Mouse (Mus musculus) gastrocnemius, postnatal 14 days (tissue): ENCODE results near the gene Anpep. TPM values are rescaled to one million over a fixed set of nuclear protein-coding genes. Genes with fewer than 3 reads are reported as not detected.

Source experiments
- DNase-seq: peaks from one replicate; pipeline ENCODE4 v3.0.0; 2021; ENCODE audit warnings: mixed read lengths
- intact Hi-C: fragments of 180-260 bp; cut with DNase I; formaldehyde crosslinking; loops from one replicate; pipeline ENCODE4 v1.15.1; 2025; ENCODE audit warnings: low total_unique reads
- total RNA-seq, 2 experiments: library from RNA; stranded (reverse); gene quantifications; 2 replicates each; pipeline ENCODE4 v1.2.3; 2021

Anpep gene
- total RNA-seq, 2 experiments from 2014 or later: 9.8 to 14.8 TPM

DNA sequence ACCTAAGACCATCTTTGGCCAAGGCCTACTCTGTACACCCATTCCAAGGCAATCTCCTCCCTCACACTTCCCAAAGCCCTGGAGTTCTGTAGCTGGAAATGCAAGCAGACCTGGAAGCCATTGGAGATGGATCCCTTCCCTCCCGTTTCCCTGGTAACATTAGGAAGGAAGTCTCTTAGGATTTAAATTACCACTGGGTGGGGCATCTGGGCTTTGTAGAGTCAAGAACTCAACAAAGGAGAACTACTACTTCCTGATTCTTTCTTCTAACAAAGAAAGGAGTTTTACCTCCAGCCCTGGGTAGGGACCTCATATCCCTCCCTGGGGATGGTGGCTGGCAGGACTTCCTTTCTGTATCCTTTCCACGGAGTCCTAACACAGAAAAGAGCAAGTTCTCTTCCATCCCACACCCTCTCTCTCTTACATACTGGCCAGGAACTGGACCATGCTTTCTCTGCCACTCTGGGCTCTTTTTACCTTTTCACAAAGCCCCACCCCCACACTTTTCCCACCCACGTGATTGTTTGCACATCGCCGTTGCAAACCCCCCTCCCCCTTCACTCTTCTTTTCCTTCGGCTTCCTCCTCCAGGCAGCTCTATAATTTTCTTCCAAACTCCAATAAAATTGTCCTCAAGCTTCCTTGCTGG lies 8.3 kb upstream of the Anpep start:
- intact Hi-C loops: no loop called here
- DNase-seq: no peak

- DNase-seq: no peak
- intact Hi-C loops: no loop called here
Observed at GRCm38 (mm10) chr7:79868475-79868874, 7.6 kb upstream of the Anpep start.

DNA sequence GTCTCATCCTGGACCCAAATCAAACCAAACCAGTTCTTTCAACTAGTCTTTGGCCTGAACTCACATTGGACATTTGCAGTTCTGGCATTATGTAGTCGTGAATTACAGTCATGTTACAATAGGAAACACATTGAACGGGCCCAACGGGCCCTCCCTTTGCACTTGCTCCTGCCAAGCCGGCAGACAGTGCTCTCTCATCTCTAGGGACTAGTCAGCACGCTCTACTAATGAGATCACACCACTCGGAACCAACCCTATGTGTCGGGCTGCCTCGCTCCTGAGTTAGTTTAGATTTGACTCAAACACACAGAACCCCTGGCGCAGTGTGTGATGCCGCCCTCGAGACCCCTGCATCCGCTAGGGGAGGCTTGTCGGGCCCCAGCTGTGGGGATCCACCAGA lies 7.0 kb upstream of the Anpep start:
- intact Hi-C loops: no loop called here
- peak; percentile 49 for DNase-seq

DNA sequence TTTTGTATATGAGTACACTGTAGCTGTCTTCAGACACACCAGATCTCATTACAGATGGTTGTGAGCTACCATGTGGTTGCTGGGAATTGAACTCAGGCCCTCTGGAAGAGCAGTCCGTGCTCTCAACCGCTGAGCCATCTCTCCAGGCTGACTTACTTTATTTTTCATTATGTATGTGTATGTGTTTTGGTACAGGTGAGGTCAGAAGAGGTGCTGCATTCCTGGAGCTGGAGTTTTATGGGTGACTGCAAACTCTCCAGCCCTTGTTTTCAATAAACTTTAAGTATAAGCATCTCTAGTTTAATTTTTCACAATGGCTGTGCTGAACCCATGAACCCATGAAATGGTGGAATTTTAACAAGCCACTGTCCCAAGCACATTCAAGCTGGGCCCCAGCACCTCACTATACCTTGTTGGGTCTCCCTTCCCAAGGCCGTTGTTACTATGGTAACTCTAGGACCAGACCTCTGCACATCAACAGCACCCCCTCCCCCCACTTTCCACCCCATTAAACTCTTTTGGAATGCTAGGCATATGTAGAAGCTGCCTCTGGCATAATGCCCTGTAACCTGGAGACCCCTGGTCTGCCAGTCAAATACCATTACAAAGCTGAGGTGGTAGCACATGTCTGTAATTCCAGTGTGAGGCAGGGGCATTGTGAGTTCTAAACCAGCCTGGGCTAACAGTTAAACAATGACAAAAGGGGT lies 5.6 kb upstream of the Anpep start:
- intact Hi-C loops: no loop called here

DNA sequence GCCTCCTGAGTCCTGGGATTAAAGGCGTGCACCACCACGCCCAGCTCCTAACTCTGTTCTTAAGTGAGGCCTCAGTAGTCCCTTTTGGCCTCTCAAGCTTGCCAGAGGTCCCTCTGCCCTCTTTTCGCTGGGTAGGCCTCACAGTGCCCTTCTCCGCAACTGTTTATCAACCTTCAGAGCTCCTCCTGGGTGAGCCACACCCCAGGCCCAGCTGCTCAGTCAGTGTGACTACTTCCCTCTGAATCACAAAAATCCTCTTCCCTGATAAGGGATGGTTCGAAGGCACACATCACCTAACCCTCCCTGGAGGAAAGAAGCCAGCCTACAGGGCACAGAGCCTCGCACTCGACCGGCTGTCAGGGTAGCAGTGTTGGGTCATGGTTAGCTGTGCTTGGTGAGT lies 935 bp upstream of the Anpep start:
- intact Hi-C loops: no loop called here
- no peak for DNase-seq

More for the DNA sequence above, 5.6 kb upstream of the Anpep start:
- DNase-seq: no peak

- DNase-seq: peak; percentile 25
- intact Hi-C loops: no loop called here
Observed at GRCm38 (mm10) chr7:79858956-79859630, 1.8 kb downstream of the Anpep start.

DNA sequence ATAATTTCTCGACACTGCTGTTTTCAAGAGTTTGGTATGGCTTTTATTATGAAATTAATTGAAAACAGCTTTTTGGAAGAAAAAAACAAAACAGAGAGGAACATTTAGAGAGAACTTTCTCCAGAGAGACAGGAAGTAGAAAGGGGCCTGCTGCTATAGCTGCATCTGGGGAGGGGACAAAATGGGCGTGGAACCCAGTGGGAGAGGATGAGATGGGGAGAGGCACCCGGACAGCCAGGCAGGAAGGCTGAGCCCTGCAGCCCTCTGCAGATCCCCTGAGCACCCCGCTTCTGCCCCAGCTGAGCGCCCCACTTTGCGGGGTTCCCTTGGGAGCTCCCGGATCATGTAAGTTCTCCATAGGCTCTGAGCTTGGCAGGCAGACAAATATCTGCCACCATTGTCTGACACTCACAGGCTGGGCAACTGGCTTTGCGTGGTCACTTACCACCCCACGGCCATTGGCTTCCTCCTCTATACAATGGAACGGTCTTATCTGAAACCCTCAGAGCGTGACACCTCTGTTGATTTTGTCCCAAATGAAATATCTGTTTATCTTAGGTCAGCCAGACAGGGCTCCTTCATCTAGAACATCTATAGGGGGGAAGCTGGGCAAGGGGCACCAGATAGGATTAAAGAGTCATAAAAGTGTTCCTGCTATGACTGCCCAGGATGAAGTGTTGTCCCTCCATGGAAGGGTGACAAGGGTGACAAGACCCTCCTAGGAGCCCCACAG lies 2.5 kb downstream of the Anpep start:
- DNase-seq: peak; percentile 51
- intact Hi-C loops: no loop called here

- intact Hi-C loops: no loop called here
- DNase-seq: no peak
Observed at GRCm38 (mm10) chr7:79856305-79856704, 4.6 kb downstream of the Anpep start.

GRCm38 (mm10) chr7:79847456-79848451 lies 13.1 kb downstream of the Anpep start:
- peak; percentile 68 for DNase-seq
- intact Hi-C loops: no loop called here

GRCm38 (mm10) chr7:79846342-79846741 lies 14.5 kb downstream of the Anpep start:
- DNase-seq: no peak
- intact Hi-C loops: no loop called here

DNA sequence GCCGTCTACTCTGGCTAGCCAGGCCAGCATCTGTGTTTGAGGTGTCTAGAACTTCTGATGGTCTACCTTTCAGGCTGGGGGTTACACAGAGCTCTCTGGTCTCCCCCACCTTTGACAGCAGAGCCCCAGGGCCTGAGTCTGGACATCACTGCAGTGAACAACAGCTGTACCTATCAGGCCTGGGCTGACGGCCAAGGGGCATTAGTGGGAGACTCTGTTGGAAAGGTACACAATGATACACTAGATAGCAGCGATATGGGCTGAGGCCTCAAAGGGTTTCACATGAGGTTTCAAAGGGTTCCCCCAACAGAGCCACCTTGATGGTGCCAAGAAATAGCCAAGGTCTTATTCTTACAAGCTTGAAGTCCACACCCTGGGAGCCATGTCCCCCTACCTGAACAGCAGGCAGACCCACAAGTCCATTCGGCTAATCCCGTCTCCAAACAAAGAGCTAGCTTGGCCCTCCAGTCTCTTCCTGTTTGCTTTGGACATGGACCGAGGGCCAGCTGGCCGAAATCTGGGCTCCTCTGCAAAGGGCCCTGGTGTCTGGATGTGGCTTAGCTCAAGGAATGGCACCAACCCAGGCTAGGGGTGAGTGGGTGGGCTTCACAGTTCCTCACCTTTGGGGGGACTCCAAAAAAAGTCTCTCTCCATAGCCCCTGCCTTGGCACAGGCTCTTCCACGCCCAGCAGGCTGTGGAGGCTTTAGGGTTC lies 16.6 kb downstream of the Anpep start:
- intact Hi-C loops: no loop called here
- DNase-seq: no peak

GRCm38 (mm10) chr7:79842163-79842562 lies 18.7 kb downstream of the Anpep start:
- intact Hi-C loops: no loop called here
- no peak for DNase-seq

- intact Hi-C loops: no loop called here
- no peak for DNase-seq
Observed at GRCm38 (mm10) chr7:79837247-79837646, 23.6 kb downstream of the Anpep start.

- no peak for DNase-seq
- intact Hi-C loops: no loop called here
Observed at GRCm38 (mm10) chr7:79835196-79835595, 25.7 kb downstream of the Anpep start.

DNA sequence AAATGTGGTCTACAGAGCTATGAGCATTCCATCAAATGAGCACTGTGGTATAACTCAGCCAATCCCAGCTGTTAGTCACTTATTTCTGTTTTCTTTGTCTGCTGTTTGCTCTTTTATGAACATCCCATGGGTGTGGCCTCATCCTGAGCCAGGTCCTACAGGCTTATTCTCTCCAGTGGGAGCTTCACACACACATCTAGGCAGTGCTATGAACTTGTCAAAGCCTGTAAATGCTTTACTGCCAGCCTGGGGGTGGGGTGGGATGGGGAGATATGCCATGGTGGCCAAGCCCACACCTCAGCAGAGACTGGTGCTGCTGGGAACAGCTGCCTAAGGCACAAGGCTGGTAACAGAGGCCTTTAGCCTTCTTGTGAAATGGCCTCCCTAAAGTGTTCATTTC lies 27.9 kb downstream of the Anpep start:
- intact Hi-C loops: no loop called here
- no peak for DNase-seq

DNA sequence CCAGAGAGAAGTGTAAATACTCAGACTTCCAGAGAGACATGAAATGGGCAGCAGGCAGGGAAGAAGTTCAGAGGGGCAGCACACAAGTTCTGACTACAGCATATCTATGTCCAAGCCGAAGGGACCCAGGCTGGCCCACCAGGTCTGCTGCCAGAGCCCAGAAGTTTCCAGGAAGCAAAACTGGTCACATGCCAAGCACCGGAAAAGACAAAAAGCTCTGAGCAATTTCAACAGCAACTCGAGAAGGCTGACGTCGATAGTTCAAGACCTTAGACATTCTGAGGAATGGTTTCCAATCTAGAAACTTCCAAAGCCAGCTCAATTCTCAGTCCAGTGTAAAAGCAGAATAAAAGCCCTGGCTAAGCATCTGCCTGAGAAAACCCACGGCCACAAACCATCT lies 29.3 kb downstream of the Anpep start:
- DNase-seq: no peak
- intact Hi-C loops: no loop called here

- DNase-seq: no peak
- intact Hi-C loops: no loop called here
Observed at GRCm38 (mm10) chr7:79831145-79831544, 29.7 kb downstream of the Anpep start.

- intact Hi-C loops: no loop called here
- no peak for DNase-seq
Observed at GRCm38 (mm10) chr7:79828341-79828740, 32.5 kb downstream of the Anpep start.
